Mouse (Mus musculus) embryonic facial prominence, embryonic 10.5 days (tissue): ENCODE results near the gene Huwe1. TPM values are rescaled to one million over a fixed set of nuclear protein-coding genes. Genes with fewer than 3 reads are reported as not detected.

ENCODE experiments used
- microRNA counts: library from miRNA; unstranded; fragments of <30 nt; microRNA quantifications from one replicate; lab custom pipeline; 2017
- microRNA-seq: library from miRNA; unstranded; fragments of <30 nt; microRNA quantifications from one replicate; pipeline ENCODE4, GENCODE M21; 2017
- polyA plus RNA-seq: library from polyadenylated mRNA; unstranded; fragments of >200 nt; fragmentation: Nextera tagmentation; extraction: Ambion mirVana; gene quantifications from 2 replicates; pipeline ENCODE4 v1.2.1, GENCODE M21; 2016

Gene Huwe1
- polyA plus RNA-seq, 1 experiment from 2014 or later = 60.4 TPM

MicroRNA genes within 50 kb of the gene (microRNA counts, 519-probe panel; counts per million panel counts)
- 188 counts per million, percentile 57 among the panel's probes with 10 or more counts for microRNA mmu-miR-98 (lab: Ali Mortazavi, UCI)

Small RNAs within 50 kb of the gene (microRNA-seq; reads per million reads assigned to microRNA genes)
- gene Mir3113 = not detected
- 210 reads per million, percentile 59 among the genes with 10 or more reads in this experiment for gene Mir98
- 77.2 reads per million, percentile 46 among the genes with 10 or more reads in this experiment for gene Mirlet7f-2

Other genes with a start within 250 kb of the Huwe1 start
- 225 and 243 TPM in 2 replicates for gene Hsd17b10, start 201.0 kb downstream of the Huwe1 start, polyA plus RNA-seq
- gene Ribc1, start 215.5 kb downstream of the Huwe1 start, polyA plus RNA-seq = 5.9 and 6.3 TPM in 2 replicates
- gene Smc1a, start 215.6 kb downstream of the Huwe1 start, polyA plus RNA-seq = 111 and 117 TPM in 2 replicates